Mouse (Mus musculus): ENCODE measurements around the gene Wnt3.

The Wnt3 gene

GRCm38 (mm10) chr11:103772505-103773386 is 1.2 kb upstream of the Wnt3 start:
- intact Hi-C loops (cut with DNase I): no loop called here

- intact Hi-C loops (cut with DNase I): no loop called here
Measured at GRCm38 (mm10) chr11:103774228-103774530, 229 bp downstream of the Wnt3 start.

GRCm38 (mm10) chr11:103780152-103780551 is 6.2 kb downstream of the Wnt3 start:
- intact Hi-C loops (cut with DNase I): no loop called here

GRCm38 (mm10) chr11:103789951-103790350 is 16.0 kb downstream of the Wnt3 start:
- intact Hi-C loops (cut with DNase I): no loop called here

GRCm38 (mm10) chr11:103801128-103801527 is 27.2 kb downstream of the Wnt3 start:
- intact Hi-C loops (cut with DNase I): no loop called here

- intact Hi-C loops (cut with DNase I): no loop called here
Measured at GRCm38 (mm10) chr11:103804126-103804525, 30.2 kb downstream of the Wnt3 start.

GRCm38 (mm10) chr11:103804804-103805203 is 30.9 kb downstream of the Wnt3 start:
- intact Hi-C loops (cut with DNase I): no loop called here

GRCm38 (mm10) chr11:103807966-103808365 is 34.0 kb downstream of the Wnt3 start:
- intact Hi-C loops (cut with DNase I): no loop called here

- intact Hi-C loops (cut with DNase I): no loop called here
Measured at GRCm38 (mm10) chr11:103808771-103809610, 35.0 kb downstream of the Wnt3 start.

- intact Hi-C loops (cut with DNase I): no loop called here
Measured at GRCm38 (mm10) chr11:103809611-103810598, 36.0 kb downstream of the Wnt3 start.

- intact Hi-C loops (cut with DNase I): no loop called here
Measured at GRCm38 (mm10) chr11:103810631-103811030, 36.7 kb downstream of the Wnt3 start.

- intact Hi-C loops (cut with DNase I): no loop called here
Measured at GRCm38 (mm10) chr11:103811246-103811645, 37.3 kb downstream of the Wnt3 start.

- intact Hi-C loops (cut with DNase I): loop anchor here (5.0 kb wide), 1 partner anchor 92 kb away; no protein-coding TSS in a partner anchor
Measured at GRCm38 (mm10) chr11:103814808-103815207, 40.9 kb downstream of the Wnt3 start.

- intact Hi-C loops (cut with DNase I): loop anchor here (5.0 kb wide), 1 partner anchor 91 kb away; no protein-coding TSS in a partner anchor
Measured at GRCm38 (mm10) chr11:103815986-103816385, 42.0 kb downstream of the Wnt3 start.

- intact Hi-C loops (cut with DNase I): loop anchor here (5.0 kb wide), 1 partner anchor 91 kb away; no protein-coding TSS in a partner anchor
Measured at GRCm38 (mm10) chr11:103816719-103817118, 42.8 kb downstream of the Wnt3 start.

- intact Hi-C loops (cut with DNase I): no loop called here
Measured at GRCm38 (mm10) chr11:103827201-103827600, 53.3 kb downstream of the Wnt3 start.

- intact Hi-C loops (cut with DNase I): no loop called here
Measured at GRCm38 (mm10) chr11:103828866-103829265, 54.9 kb downstream of the Wnt3 start.

GRCm38 (mm10) chr11:103829956-103830355 is 56.0 kb downstream of the Wnt3 start:
- intact Hi-C loops (cut with DNase I): no loop called here

- intact Hi-C loops (cut with DNase I): no loop called here
Measured at GRCm38 (mm10) chr11:103830476-103830875, 56.5 kb downstream of the Wnt3 start.

GRCm38 (mm10) chr11:103831766-103832165 is 57.8 kb downstream of the Wnt3 start:
- intact Hi-C loops (cut with DNase I): no loop called here

- intact Hi-C loops (cut with DNase I): no loop called here
Measured at GRCm38 (mm10) chr11:103832331-103832730, 58.4 kb downstream of the Wnt3 start.
